ENCODE assay signal across 26 mouse cellular contexts in genomic region chr5:81436375-81436774, GRCm38 (mm10).
"Had no signal": no experiment of that assay in that cellular context is flagged by ENCODE, and none has a peak within 500 bp of the region (broad histone marks: within the 10 kb centered on the region; RNA-seq: fewer than 3 reads in every experiment).

No protein-coding gene starts in this region.

- H3K4me3 ChIP-seq: heart, embryonic 10.5 days; heart, embryonic 12.5 days; hindbrain, embryonic 10.5 days; hindbrain, embryonic 12.5 days; kidney, embryonic 15.5 days; layer of hippocampus, adult 2 months; limb, embryonic 13.5 days; limb, embryonic 15.5 days; liver, embryonic 12.5 days had no signal

- ATAC-seq: forebrain, postnatal 0 days; hindbrain, embryonic 16.5 days; inflammation-experienced regulatory T-cells, adult 6 months; liver, embryonic 12.5 days had no signal

- H3K27me3 ChIP-seq: heart, embryonic 12.5 days; hindbrain, embryonic 12.5 days; kidney, embryonic 15.5 days; limb, embryonic 13.5 days; limb, embryonic 15.5 days; liver, embryonic 12.5 days had no signal

- H3K9ac ChIP-seq: forebrain, postnatal 0 days; heart, embryonic 12.5 days; hindbrain, embryonic 12.5 days; hindbrain, embryonic 14.5 days; kidney, embryonic 15.5 days; limb, embryonic 13.5 days; limb, embryonic 15.5 days; liver, embryonic 12.5 days had no signal

- H3K27ac ChIP-seq: heart, embryonic 10.5 days; hindbrain, embryonic 10.5 days; hindbrain, embryonic 12.5 days; hindbrain, embryonic 14.5 days; kidney, embryonic 15.5 days; kidney, postnatal 0 days; layer of hippocampus, adult 2 months; limb, embryonic 13.5 days; limb, embryonic 15.5 days; liver, embryonic 12.5 days had no signal

- DNase-seq: forebrain, postnatal 0 days; gastrocnemius, postnatal 14 days; gastrocnemius, postnatal 36 days; heart, adult 11 months; heart, postnatal 10 days; heart, postnatal 4 days; kidney, adult 11 months; kidney, adult 2 months; kidney, adult 9 months; kidney, postnatal 25 days; kidney, postnatal 4 days; layer of hippocampus, postnatal 36 days; left cerebral cortex, postnatal 4 days had no signal

- H3K9me3 ChIP-seq: heart, embryonic 10.5 days; heart, embryonic 12.5 days; hindbrain, embryonic 12.5 days; limb, embryonic 15.5 days; liver, embryonic 12.5 days had no signal

- H3K4me1 ChIP-seq: heart, embryonic 10.5 days; heart, embryonic 12.5 days; hindbrain, embryonic 10.5 days; hindbrain, embryonic 12.5 days; kidney, embryonic 15.5 days; limb, embryonic 13.5 days; limb, embryonic 15.5 days; liver, embryonic 12.5 days had no signal

- H3K4me2 ChIP-seq: heart, embryonic 12.5 days; hindbrain, embryonic 12.5 days; hindbrain, embryonic 14.5 days; kidney, embryonic 15.5 days; limb, embryonic 13.5 days; limb, embryonic 15.5 days; liver, embryonic 12.5 days had no signal

- H3K36me3 ChIP-seq: heart, embryonic 10.5 days; heart, embryonic 12.5 days; hindbrain, embryonic 12.5 days; kidney, embryonic 15.5 days; limb, embryonic 15.5 days; liver, embryonic 12.5 days had no signal
